In the genomic region with DNA sequence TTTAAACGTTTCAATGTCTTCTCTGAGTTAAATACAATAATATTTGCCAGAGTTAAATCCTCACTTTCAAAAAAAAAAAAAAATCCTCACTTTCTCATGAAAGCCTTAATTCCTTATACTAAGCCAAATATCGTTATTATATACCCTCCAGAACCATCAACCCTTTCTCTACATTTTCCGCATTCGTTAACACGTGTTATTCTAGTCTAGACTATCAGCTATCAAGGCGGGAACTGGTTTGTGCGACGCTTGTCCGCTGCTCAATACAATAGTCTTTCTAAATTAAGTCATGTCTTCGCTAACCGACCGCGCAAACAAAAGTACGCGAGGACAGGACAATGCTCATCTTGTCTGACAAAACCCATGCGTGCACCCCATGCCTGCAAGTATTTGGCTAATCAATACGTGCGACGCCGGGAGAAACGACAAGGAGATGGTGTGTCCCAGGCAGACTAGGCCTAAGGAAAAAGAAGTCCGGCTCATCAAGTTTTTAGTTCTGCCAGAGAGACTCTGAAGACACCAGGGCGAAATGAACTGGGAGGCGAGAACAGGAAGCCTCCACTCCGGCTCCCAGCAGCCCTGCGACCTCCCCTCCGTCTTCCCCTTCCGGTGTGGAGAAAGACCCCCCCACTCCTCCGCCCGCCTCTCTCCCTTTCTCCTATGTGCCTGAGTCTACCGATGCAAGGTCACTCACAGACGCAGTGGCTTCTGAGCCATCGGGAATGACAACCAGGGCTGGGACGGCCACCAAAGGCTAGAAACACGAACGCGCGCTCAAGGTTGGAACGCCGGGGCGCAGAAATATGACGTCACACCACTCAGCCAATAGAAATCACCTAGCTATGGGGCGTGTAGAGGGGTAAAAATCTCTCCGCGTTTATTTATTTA, we compare ENCODE assay signal across 8 mouse cellular contexts. TPM values are rescaled to one million over a fixed set of nuclear protein-coding genes. Genes with fewer than 3 reads are reported as not detected.
A peak's percentile ranks its signal among the peaks of the same experiment; 100 is the strongest.
DNase-seq lines count a peak whose midpoint lies in the region; ATAC-seq and TF ChIP-seq lines count a peak whose summit lies in the region.

A gene (minus strand): TSS at position 805 of the 888 bp plus-strand sequence.

- peak; percentile 90 to 93 for DNase-seq in heart, postnatal 10 days
- peak; percentile 81 for DNase-seq in large intestine, adult 2 months (ENCODE audit: low read depth, low spot score)
- DNase-seq in liver, postnatal 0 days = peak; percentile 92
- peak; percentile 92 for DNase-seq in testis, postnatal 10 days (ENCODE audit: low spot score)

- H3K27ac ChIP-seq in ES-Bruce4 (ENCODE audit: insufficient read depth, low read length) = peak within 1 kb of the TSS; percentile 93
- peak within 1 kb of the TSS; percentile 92 for H3K27ac ChIP-seq in forebrain, embryonic 13.5 days
- H3K27ac ChIP-seq in liver, postnatal 0 days (ENCODE audit: low read depth) = peak within 1 kb of the TSS; percentile 88
- peak within 1 kb of the TSS; percentile 95 for H3K27ac ChIP-seq in neural tube, embryonic 14.5 days (ENCODE audit: low read depth, low read length)

- H3K36me3 ChIP-seq in ES-Bruce4 (ENCODE audit: control insufficient read depth, insufficient read depth, low read length, poor library complexity, severe bottlenecking) = peaks cover 14% of the 10 kb centered on the region
- peaks cover 39% of the 10 kb centered on the region for H3K36me3 ChIP-seq in forebrain, embryonic 13.5 days (ENCODE audit: poor library complexity, severe bottlenecking)
- H3K36me3 ChIP-seq in liver, postnatal 0 days (replicated peaks; ENCODE audit: insufficient read depth, low read length) = peaks cover 28% of the 10 kb centered on the region
- H3K36me3 ChIP-seq in neural tube, embryonic 14.5 days (ENCODE audit: control insufficient read depth, insufficient read depth, low read length) = peaks cover 8% of the 10 kb centered on the region

- peak within 1 kb of the TSS; percentile 88 for H3K9ac ChIP-seq in ES-Bruce4 (ENCODE audit: low read depth, poor library complexity, severe bottlenecking)
- peak within 1 kb of the TSS; percentile 77 for H3K9ac ChIP-seq in forebrain, embryonic 13.5 days
- H3K9ac ChIP-seq in liver, postnatal 0 days (replicated peaks) = peak within 1 kb of the TSS; percentile 83
- H3K9ac ChIP-seq in neural tube, embryonic 14.5 days (replicated peaks; ENCODE audit: low read depth, low read length) = peak within 1 kb of the TSS; percentile 76

- no peaks in the 10 kb centered on the region for H3K4me1 ChIP-seq in ES-Bruce4 (ENCODE audit: control insufficient read depth, insufficient read depth, low read length)
- H3K4me1 ChIP-seq in forebrain, embryonic 13.5 days = peaks cover 9% of the 10 kb centered on the region
- peaks cover 12% of the 10 kb centered on the region for H3K4me1 ChIP-seq in liver, postnatal 0 days (ENCODE audit: insufficient read depth)
- peaks cover 7% of the 10 kb centered on the region for H3K4me1 ChIP-seq in neural tube, embryonic 14.5 days (ENCODE audit: control insufficient read depth, insufficient read depth, low read length)

- peak within 1 kb of the TSS; percentile 86 for H3K4me2 ChIP-seq in forebrain, embryonic 13.5 days
- peak within 1 kb of the TSS; percentile 88 for H3K4me2 ChIP-seq in liver, postnatal 0 days (ENCODE audit: low read depth, low read length)
- H3K4me2 ChIP-seq in neural tube, embryonic 14.5 days (ENCODE audit: low read depth, low read length) = peak within 1 kb of the TSS; percentile 65

- no peaks in the 10 kb centered on the region for H3K9me3 ChIP-seq in ES-Bruce4 (replicated peaks; ENCODE audit: control insufficient read depth, insufficient read depth, low read length, poor library complexity, severe bottlenecking)
- H3K9me3 ChIP-seq in forebrain, embryonic 13.5 days (replicated peaks) = no peaks in the 10 kb centered on the region
- no peaks in the 10 kb centered on the region for H3K9me3 ChIP-seq in liver, postnatal 0 days (ENCODE audit: low read length)
- no peaks in the 10 kb centered on the region for H3K9me3 ChIP-seq in neural tube, embryonic 14.5 days (ENCODE audit: control insufficient read depth, low read length)

- TF ChIP-seq CTCF in ES-Bruce4 (IDR thresholded peaks at IDR 0.05; ENCODE audit: low read depth, low read length) = no peak
- no peak for TF ChIP-seq CTCF in liver, postnatal 0 days (IDR thresholded peaks at IDR 0.05; ENCODE audit: low read depth)

- ATAC-seq in cerebellum, adult (ENCODE audit: insufficient number of reproducible peaks, low FRiP score, low TSS enrichment) = peak; percentile 70
- peak; percentile 94 for ATAC-seq in forebrain, embryonic 13.5 days
- peak; percentile 93 for ATAC-seq in liver, postnatal 0 days
- peak; percentile 93 for ATAC-seq in neural tube, embryonic 14.5 days (ENCODE audit: low read depth)

- no peak for TF ChIP-seq EP300 in ES-Bruce4 (IDR thresholded peaks at IDR 0.05; ENCODE audit: insufficient read depth, low read depth, low read length)
- no peak; the same call in 1 of the 2 replicates for TF ChIP-seq EP300 in liver, postnatal 0 days (IDR thresholded peaks at IDR 0.05; ENCODE audit: low read depth)

- WGBS in forebrain, embryonic 13.5 days = under 1% methylated on average over 45 of the region's 45 CpGs
- WGBS in large intestine, adult 2 months = under 1% methylated on average over 45 of the region's 45 CpGs
- under 1% methylated on average over 45 of the region's 45 CpGs for WGBS in liver, postnatal 0 days (ENCODE audit: insufficient replicate concordance)
- under 1% methylated on average over 45 of the region's 45 CpGs for WGBS in neural tube, embryonic 14.5 days

- no peak for TF ChIP-seq POLR2A in ES-Bruce4 (IDR thresholded peaks at IDR 0.05; ENCODE audit: insufficient read depth, low read length)

- H3K4me3 ChIP-seq in ES-Bruce4 (ENCODE audit: low read depth, low read length) = peak within 1 kb of the TSS; percentile 100
- peak within 1 kb of the TSS; percentile 85 for H3K4me3 ChIP-seq in forebrain, embryonic 13.5 days
- peak within 1 kb of the TSS; percentile 93 for H3K4me3 ChIP-seq in liver, postnatal 0 days (ENCODE audit: low read depth, low read length)
- peak within 1 kb of the TSS; percentile 73 for H3K4me3 ChIP-seq in neural tube, embryonic 14.5 days (ENCODE audit: low read depth, low read length)

- H3K27me3 ChIP-seq in ES-Bruce4 (ENCODE audit: control insufficient read depth, insufficient read depth, low read length, poor library complexity, severe bottlenecking) = no peaks in the 10 kb centered on the region
- H3K27me3 ChIP-seq in forebrain, embryonic 13.5 days = no peaks in the 10 kb centered on the region
- no peaks in the 10 kb centered on the region for H3K27me3 ChIP-seq in liver, postnatal 0 days (ENCODE audit: insufficient read depth, low read length)
- no peaks in the 10 kb centered on the region for H3K27me3 ChIP-seq in neural tube, embryonic 14.5 days (ENCODE audit: control insufficient read depth, insufficient read depth, low read length)

- intact Hi-C loops in heart, postnatal 10 days (cut with DNase I) = loop anchor here (2.0 kb wide), 1 partner anchor 29 kb away; a partner anchor contains a TSS

RNA-seq across cellular contexts. Expression of the gene that starts here (rescaled TPM):
- 34.7 and 39.2 TPM in 2 replicates for polyA plus RNA-seq in ES-Bruce4 (2011; ENCODE audit: insufficient read depth, insufficient read length, low read depth, missing spikeins)
- 37.1 and 39.4 TPM in 2 replicates for polyA plus RNA-seq in forebrain, embryonic 13.5 days (2015; fragmentation: Nextera tagmentation; extraction: Ambion mirVana)
- total RNA-seq in heart, postnatal 10 days (2021) = 10 to 100 TPM; 11.4 to 12.9 TPM
- polyA plus RNA-seq in large intestine, adult 2 months (2012; rRNA removed) = 5.8 and 6.4 TPM in 2 replicates
- polyA plus RNA-seq in liver, postnatal 0 days (2015; fragmentation: Nextera tagmentation; extraction: Ambion mirVana) = 12.3 and 12.6 TPM in 2 replicates
- polyA plus RNA-seq in neural tube, embryonic 14.5 days (2014; fragmentation: Nextera tagmentation; extraction: Ambion mirVana) = 32.2 and 35.6 TPM in 2 replicates

Comparison
In these comparisons a context has a peak if more than half of its experiments do, and no peak if none do; other contexts are left out.
1. Peak in every context shown above with its lines: DNase-seq, ATAC-seq, H3K4me3 ChIP-seq and H3K27ac ChIP-seq.